Mouse (Mus musculus): ENCODE results near the gene Nckap5. TPM values are rescaled to one million over a fixed set of nuclear protein-coding genes. Genes with fewer than 3 reads are reported as not detected.

Gene Nckap5
- polyA plus RNA-seq, 1 experiment, result not detected

GRCm38 (mm10) chr1:126617464-126618041, 213.0 kb downstream of the Nckap5 start:
- no peak for TF ChIP-seq MYOG (IDR thresholded peaks at IDR 0.05; ENCODE audit: control insufficient read depth, extremely low read depth, insufficient read length)
- no peak for TF ChIP-seq CEBPB (IDR thresholded peaks at IDR 0.05; ENCODE audit: low read depth)
- no peak for TF ChIP-seq USF1 (IDR thresholded peaks at IDR 0.05; ENCODE audit: low read depth)
- no peak for TF ChIP-seq FOSL1 (IDR thresholded peaks at IDR 0.05; ENCODE audit: insufficient read depth, low read length, poor library complexity, severe bottlenecking)
- no peak for TF ChIP-seq CTCF (IDR thresholded peaks at IDR 0.05; ENCODE audit: control insufficient read depth, insufficient read depth, insufficient read length)
- TF ChIP-seq MYOD1 (IDR thresholded peaks at IDR 0.05; ENCODE audit: control insufficient read depth, insufficient read length, low read depth), result no peak
- TF ChIP-seq MAX (IDR thresholded peaks at IDR 0.05), result no peak
- Histone ChIP-seq H3ac (ENCODE audit: control insufficient read depth, insufficient read length, low read depth) (no peak overlapping the region), H3K4me3 (ENCODE audit: insufficient read depth, poor library complexity, severe bottlenecking) (no peak overlapping the region), H3K27me3 (ENCODE audit: control insufficient read depth, insufficient read depth, insufficient read length) (no peaks in the 10 kb centered on the region), H3K36me3 (ENCODE audit: control insufficient read depth, insufficient read depth) (no peaks in the 10 kb centered on the region), H3K79me2 (ENCODE audit: control insufficient read depth, insufficient read depth) (no peaks in the 10 kb centered on the region), H3K79me3 (ENCODE audit: low read depth) (no peaks in the 10 kb centered on the region)

- H3ac ChIP-seq (ENCODE audit: control insufficient read depth, insufficient read length, low read depth), result no peak overlapping the region
- no peaks in the 10 kb centered on the region for H3K27me3 ChIP-seq (ENCODE audit: control insufficient read depth, insufficient read depth, insufficient read length)
- TF ChIP-seq MAX (IDR thresholded peaks at IDR 0.05) (no peak), CEBPB (IDR thresholded peaks at IDR 0.05; ENCODE audit: low read depth) (no peak), USF1 (IDR thresholded peaks at IDR 0.05; ENCODE audit: low read depth) (no peak), FOSL1 (IDR thresholded peaks at IDR 0.05; ENCODE audit: insufficient read depth, low read length, poor library complexity, severe bottlenecking) (no peak), MYOD1 (IDR thresholded peaks at IDR 0.05; ENCODE audit: control insufficient read depth, insufficient read length, low read depth) (no peak), MYOG (IDR thresholded peaks at IDR 0.05; ENCODE audit: control insufficient read depth, extremely low read depth, insufficient read length) (no peak), CTCF (IDR thresholded peaks at IDR 0.05; ENCODE audit: control insufficient read depth, insufficient read depth, insufficient read length) (no peak)
- H3K79me2 ChIP-seq (ENCODE audit: control insufficient read depth, insufficient read depth), result no peaks in the 10 kb centered on the region
- H3K79me3 ChIP-seq (ENCODE audit: low read depth), result no peaks in the 10 kb centered on the region
- H3K4me3 ChIP-seq (ENCODE audit: insufficient read depth, poor library complexity, severe bottlenecking), result no peak overlapping the region
- H3K36me3 ChIP-seq (ENCODE audit: control insufficient read depth, insufficient read depth), result no peaks in the 10 kb centered on the region
These were observed 213.6 kb downstream of the Nckap5 start for GRCm38 (mm10) chr1:126616964-126617363.

- Histone ChIP-seq H3ac (ENCODE audit: control insufficient read depth, insufficient read length, low read depth) (no peak overlapping the region), H3K27me3 (ENCODE audit: control insufficient read depth, insufficient read depth, insufficient read length) (no peaks in the 10 kb centered on the region), H3K36me3 (ENCODE audit: control insufficient read depth, insufficient read depth) (no peaks in the 10 kb centered on the region), H3K4me3 (ENCODE audit: insufficient read depth, poor library complexity, severe bottlenecking) (no peak overlapping the region), H3K79me2 (ENCODE audit: control insufficient read depth, insufficient read depth) (no peaks in the 10 kb centered on the region), H3K79me3 (ENCODE audit: low read depth) (no peaks in the 10 kb centered on the region)
- TF ChIP-seq MYOG (IDR thresholded peaks at IDR 0.05; ENCODE audit: control insufficient read depth, extremely low read depth, insufficient read length) (no peak), CEBPB (IDR thresholded peaks at IDR 0.05; ENCODE audit: low read depth) (no peak), CTCF (IDR thresholded peaks at IDR 0.05; ENCODE audit: control insufficient read depth, insufficient read depth, insufficient read length) (no peak), MYOD1 (IDR thresholded peaks at IDR 0.05; ENCODE audit: control insufficient read depth, insufficient read length, low read depth) (no peak), USF1 (IDR thresholded peaks at IDR 0.05; ENCODE audit: low read depth) (no peak), FOSL1 (IDR thresholded peaks at IDR 0.05; ENCODE audit: insufficient read depth, low read length, poor library complexity, severe bottlenecking) (no peak), MAX (IDR thresholded peaks at IDR 0.05) (no peak)
These were observed 217.7 kb downstream of the Nckap5 start for GRCm38 (mm10) chr1:126612916-126613315.

- Histone ChIP-seq H3K79me3 (ENCODE audit: low read depth) (no peaks in the 10 kb centered on the region), H3K79me2 (ENCODE audit: control insufficient read depth, insufficient read depth) (no peaks in the 10 kb centered on the region), H3K27me3 (ENCODE audit: control insufficient read depth, insufficient read depth, insufficient read length) (no peaks in the 10 kb centered on the region), H3K4me3 (ENCODE audit: insufficient read depth, poor library complexity, severe bottlenecking) (no peak overlapping the region), H3ac (ENCODE audit: control insufficient read depth, insufficient read length, low read depth) (no peak overlapping the region), H3K36me3 (ENCODE audit: control insufficient read depth, insufficient read depth) (no peaks in the 10 kb centered on the region)
- no peak for TF ChIP-seq FOSL1 (IDR thresholded peaks at IDR 0.05; ENCODE audit: insufficient read depth, low read length, poor library complexity, severe bottlenecking)
- TF ChIP-seq USF1 (IDR thresholded peaks at IDR 0.05; ENCODE audit: low read depth), result no peak
- no peak for TF ChIP-seq MYOD1 (IDR thresholded peaks at IDR 0.05; ENCODE audit: control insufficient read depth, insufficient read length, low read depth)
- no peak for TF ChIP-seq MYOG (IDR thresholded peaks at IDR 0.05; ENCODE audit: control insufficient read depth, extremely low read depth, insufficient read length)
- TF ChIP-seq CEBPB (IDR thresholded peaks at IDR 0.05; ENCODE audit: low read depth), result no peak
- TF ChIP-seq CTCF (IDR thresholded peaks at IDR 0.05; ENCODE audit: control insufficient read depth, insufficient read depth, insufficient read length), result no peak
- TF ChIP-seq MAX (IDR thresholded peaks at IDR 0.05), result no peak
These were observed 222.0 kb downstream of the Nckap5 start for GRCm38 (mm10) chr1:126608586-126608985.

- Histone ChIP-seq H3K79me3 (ENCODE audit: low read depth) (no peaks in the 10 kb centered on the region), H3K79me2 (ENCODE audit: control insufficient read depth, insufficient read depth) (no peaks in the 10 kb centered on the region), H3K36me3 (ENCODE audit: control insufficient read depth, insufficient read depth) (no peaks in the 10 kb centered on the region), H3ac (ENCODE audit: control insufficient read depth, insufficient read length, low read depth) (no peak overlapping the region), H3K4me3 (ENCODE audit: insufficient read depth, poor library complexity, severe bottlenecking) (no peak overlapping the region), H3K27me3 (ENCODE audit: control insufficient read depth, insufficient read depth, insufficient read length) (no peaks in the 10 kb centered on the region)
- no peak for TF ChIP-seq MYOG (IDR thresholded peaks at IDR 0.05; ENCODE audit: control insufficient read depth, extremely low read depth, insufficient read length)
- TF ChIP-seq MAX (IDR thresholded peaks at IDR 0.05), result no peak
- TF ChIP-seq USF1 (IDR thresholded peaks at IDR 0.05; ENCODE audit: low read depth), result no peak
- no peak for TF ChIP-seq CEBPB (IDR thresholded peaks at IDR 0.05; ENCODE audit: low read depth)
- no peak for TF ChIP-seq CTCF (IDR thresholded peaks at IDR 0.05; ENCODE audit: control insufficient read depth, insufficient read depth, insufficient read length)
- no peak for TF ChIP-seq MYOD1 (IDR thresholded peaks at IDR 0.05; ENCODE audit: control insufficient read depth, insufficient read length, low read depth)
- TF ChIP-seq FOSL1 (IDR thresholded peaks at IDR 0.05; ENCODE audit: insufficient read depth, low read length, poor library complexity, severe bottlenecking), result no peak
These were observed 224.2 kb downstream of the Nckap5 start for GRCm38 (mm10) chr1:126606189-126607080.

Measured in C2C12 (cell line).